Mouse (Mus musculus) bone marrow, adult 2 months (tissue): Measurements from ENCODE around the gene Ankrd28.

Experiments used
- CTCF ChIP-seq: fragments of 200-500 bp; IDR thresholded peaks from 2 replicates; pipeline ENCODE4 v1.5.1; 2011; ENCODE audit warnings: low read length, control low read depth; ENCODE audit not compliant: control insufficient read depth, insufficient read depth
- POLR2A ChIP-seq: fragments of 200-500 bp; IDR thresholded peaks from 2 replicates; pipeline ENCODE4 v1.6.1; 2011; ENCODE audit warnings: low read depth, mild to moderate bottlenecking, control low read depth, low read length, borderline replicate concordance; ENCODE audit not compliant: control insufficient read depth

GRCm38 (mm10) chr14:31781309-31782049 lies 49.0 kb downstream of the Ankrd28 start:
- 0 out of 2 replicates have a peak, but pooled peaks have one; percentile 23 for TF ChIP-seq POLR2A
- no peak for TF ChIP-seq CTCF
